Mouse (Mus musculus) forebrain, embryonic 14.5 days (tissue): Measurements from ENCODE around the gene Col18a1. TPM values are rescaled to one million over a fixed set of nuclear protein-coding genes. Genes with fewer than 3 reads are reported as not detected.
A peak's percentile ranks its signal among the peaks of the same experiment; 100 is the strongest.

Experiments
- ATAC-seq: fragments of 200-750 bp; cut with Nextera tagmentation; 2 replicates; pipeline ENCODE4 v1.8.0; 2017; ENCODE audit warnings: mild to moderate bottlenecking, moderate library complexity
- DNase-seq: peaks from one replicate; pipeline ENCODE4 v3.0.0-alpha.2; 2015; ENCODE audit warnings: low spot score
- H3K27ac ChIP-seq: fragments of 300-500 bp; sonication (generic); 2 replicates; pipeline ENCODE4 v1.5.1; 2014; ENCODE audit warnings: low read depth, mild to moderate bottlenecking, control low read depth, low read length, moderate library complexity
- H3K27me3 ChIP-seq: fragments of 300-500 bp; sonication (generic); replicated peaks from 2 replicates; pipeline ENCODE4 v1.6.1; 2014; ENCODE audit warnings: low read length, control low read depth, mixed read lengths; ENCODE audit not compliant: control insufficient read depth, insufficient read depth
- H3K36me3 ChIP-seq: fragments of 300-500 bp; sonication (generic); 2 replicates; pipeline ENCODE4 v1.6.1; 2014; ENCODE audit warnings: low read length, control low read depth; ENCODE audit not compliant: control insufficient read depth, insufficient read depth
- H3K4me1 ChIP-seq: fragments of 300-500 bp; sonication (generic); 2 replicates; pipeline ENCODE4 v1.6.1; 2014; ENCODE audit warnings: antibody characterized with exemption, low read length, control low read depth; ENCODE audit not compliant: control insufficient read depth, insufficient read depth
- H3K4me2 ChIP-seq: fragments of 300-500 bp; sonication (generic); 2 replicates; pipeline ENCODE4 v1.6.1; 2014; ENCODE audit warnings: mild to moderate bottlenecking, control low read depth, low read length
- H3K4me3 ChIP-seq: fragments of 300-500 bp; sonication (generic); 2 replicates; pipeline ENCODE4 v1.5.1; 2014; ENCODE audit warnings: low read depth, low read length, control low read depth
- H3K9ac ChIP-seq: fragments of 300-500 bp; sonication (generic); 2 replicates; pipeline ENCODE4 v1.6.1; 2014; ENCODE audit warnings: mild to moderate bottlenecking, low read length, control low read depth, moderate library complexity
- H3K9me3 ChIP-seq: fragments of 300-500 bp; sonication (generic); replicated peaks from 2 replicates; pipeline ENCODE4 v1.6.1; 2016; ENCODE audit warnings: low read length, control low read depth, mixed read lengths; ENCODE audit not compliant: control insufficient read depth
- WGBS: fragments of 180-500 bp; shearing (Covaris S2); extraction: QIAGEN DNeasy Blood & Tissue Kit; methylation state at CpG from one replicate; pipeline ENCODE4 v1.1.7; 2014; 5-methylcytosine and 5-hydroxymethylcytosine counted together
- polyA plus RNA-seq: library from polyadenylated mRNA; unstranded; fragments of >200 nt; fragmentation: Nextera tagmentation; extraction: Ambion mirVana; gene quantifications from 2 replicates; pipeline ENCODE4 v1.2.1, GENCODE M21; 2014

Gene Col18a1
- polyA plus RNA-seq, 1 experiment from 2014 or later: 21.3 TPM

DNA sequence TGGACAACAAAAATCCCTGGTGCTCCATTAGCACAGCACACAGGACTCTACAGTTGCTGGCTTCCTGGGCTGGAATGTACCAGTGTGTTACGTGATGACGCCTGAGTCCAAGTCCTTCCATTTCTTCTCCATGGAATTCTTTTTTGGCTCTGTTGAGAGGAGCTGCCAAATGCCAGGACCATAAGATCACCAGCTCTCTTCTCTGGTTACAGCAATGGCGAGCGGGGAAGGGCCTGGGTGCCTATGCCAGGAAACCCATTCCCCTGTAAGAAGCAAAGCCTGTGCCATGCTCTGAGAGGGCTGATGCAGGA is 68.5 kb downstream of the Col18a1 start:
- H3K9me3 ChIP-seq: peaks cover 5% of the 10 kb centered on the region; the same call in 1 of the 2 replicates
- no peaks in the 10 kb centered on the region for H3K4me1 ChIP-seq
- H3K4me3 ChIP-seq: no peak overlapping the region
- DNase-seq (no peak), ATAC-seq (no peak)
- H3K4me2 ChIP-seq: no peak overlapping the region
- H3K27me3 ChIP-seq: no peaks in the 10 kb centered on the region
- WGBS: 91% methylated on average over 4 of the region's 4 CpGs
- no peak overlapping the region for H3K9ac ChIP-seq
- H3K27ac ChIP-seq: no peak overlapping the region
- H3K36me3 ChIP-seq: 0 out of 2 replicates have a peak, but pooled peaks cover 5% of the 10 kb centered on the region

GRCm38 (mm10) chr10:77097006-77097889 is 69.1 kb downstream of the Col18a1 start:
- 0 out of 2 replicates have a peak, but pooled peaks cover 5% of the 10 kb centered on the region for H3K36me3 ChIP-seq
- no peak overlapping the region for H3K9ac ChIP-seq
- no peak overlapping the region for H3K27ac ChIP-seq
- ATAC-seq: no peak
- no peaks in the 10 kb centered on the region for H3K4me1 ChIP-seq
- peaks cover 11% of the 10 kb centered on the region; the same call in 1 of the 2 replicates for H3K9me3 ChIP-seq
- H3K27me3 ChIP-seq: no peaks in the 10 kb centered on the region
- WGBS: 52% methylated on average over 12 of the region's 12 CpGs
- no peak overlapping the region for H3K4me3 ChIP-seq
- no peak overlapping the region for H3K4me2 ChIP-seq
- no peak for DNase-seq

- WGBS: 94% methylated on average over 3 of the region's 3 CpGs
- peaks cover 11% of the 10 kb centered on the region; the same call in 1 of the 2 replicates for H3K9me3 ChIP-seq
- H3K4me1 ChIP-seq: no peaks in the 10 kb centered on the region
- no peak overlapping the region for H3K9ac ChIP-seq
- no peaks in the 10 kb centered on the region for H3K27me3 ChIP-seq
- no peak overlapping the region for H3K4me3 ChIP-seq
- H3K36me3 ChIP-seq: 0 out of 2 replicates have a peak, but pooled peaks cover 5% of the 10 kb centered on the region
- no peak for DNase-seq
- H3K4me2 ChIP-seq: no peak overlapping the region
- H3K27ac ChIP-seq: no peak overlapping the region
- no peak for ATAC-seq
Measured at GRCm38 (mm10) chr10:77095666-77096065, 70.7 kb downstream of the Col18a1 start.

- H3K36me3 ChIP-seq: 0 out of 2 replicates have a peak, but pooled peaks cover 5% of the 10 kb centered on the region
- no peak overlapping the region for H3K27ac ChIP-seq
- no peak overlapping the region for H3K9ac ChIP-seq
- H3K4me2 ChIP-seq: no peak overlapping the region
- H3K27me3 ChIP-seq: no peaks in the 10 kb centered on the region
- ATAC-seq (no peak), DNase-seq (no peak)
- no peaks in the 10 kb centered on the region for H3K4me1 ChIP-seq
- H3K9me3 ChIP-seq: peaks cover 11% of the 10 kb centered on the region; the same call in 1 of the 2 replicates
- no peak overlapping the region for H3K4me3 ChIP-seq
Measured at GRCm38 (mm10) chr10:77093817-77094216, 72.5 kb downstream of the Col18a1 start.

- no peak overlapping the region for H3K9ac ChIP-seq
- no peak overlapping the region for H3K27ac ChIP-seq
- 0 out of 2 replicates have a peak, but pooled peaks cover 11% of the 10 kb centered on the region for H3K36me3 ChIP-seq
- peaks cover 11% of the 10 kb centered on the region; the same call in 1 of the 2 replicates for H3K9me3 ChIP-seq
- H3K27me3 ChIP-seq: no peaks in the 10 kb centered on the region
- no peak overlapping the region for H3K4me2 ChIP-seq
- DNase-seq: no peak
- no peak for ATAC-seq
- 87% methylated on average over 4 of the region's 4 CpGs for WGBS
- no peaks in the 10 kb centered on the region for H3K4me1 ChIP-seq
- no peak overlapping the region for H3K4me3 ChIP-seq
Measured at GRCm38 (mm10) chr10:77091538-77092097, 74.7 kb downstream of the Col18a1 start.

DNA sequence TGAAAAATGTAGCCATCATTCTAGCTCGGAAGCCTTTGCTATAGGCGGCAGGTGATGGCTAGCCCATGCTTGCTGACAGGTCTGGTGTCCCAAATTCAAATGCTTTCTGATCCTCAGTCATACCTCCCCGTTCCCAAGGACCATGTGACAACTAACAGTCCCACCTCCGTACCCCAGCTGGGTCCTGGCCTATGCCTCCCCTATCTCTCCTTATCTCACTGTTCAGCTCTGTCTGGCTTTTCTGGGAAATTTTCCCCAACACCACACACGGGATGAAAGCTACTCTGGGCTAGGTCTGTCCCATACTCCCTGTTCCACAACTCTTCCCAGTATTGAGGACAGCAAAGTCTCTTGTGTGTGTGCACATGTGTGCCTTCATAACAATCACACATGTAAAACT is 76.3 kb downstream of the Col18a1 start:
- Histone ChIP-seq H3K4me2 (no peak overlapping the region), H3K27me3 (no peaks in the 10 kb centered on the region), H3K4me1 (no peaks in the 10 kb centered on the region), H3K9me3 (peaks cover 11% of the 10 kb centered on the region; the same call in 1 of the 2 replicates), H3K27ac (no peak overlapping the region), H3K36me3 (0 out of 2 replicates have a peak, but pooled peaks cover 6% of the 10 kb centered on the region), H3K4me3 (no peak overlapping the region), H3K9ac (no peak overlapping the region)
- DNase-seq (no peak), ATAC-seq (no peak)
- 85% methylated on average over 5 of the region's 5 CpGs for WGBS

GRCm38 (mm10) chr10:77089336-77089735 is 77.0 kb downstream of the Col18a1 start:
- WGBS: 62% methylated on average over 8 of the region's 8 CpGs
- DNase-seq (peak; percentile 23), ATAC-seq (no peak)
- no peak overlapping the region for H3K27ac ChIP-seq
- H3K9ac ChIP-seq: no peak overlapping the region
- H3K4me3 ChIP-seq: no peak overlapping the region
- H3K9me3 ChIP-seq: peaks cover 11% of the 10 kb centered on the region; the same call in 1 of the 2 replicates
- 0 out of 2 replicates have a peak, but pooled peaks cover 6% of the 10 kb centered on the region for H3K36me3 ChIP-seq
- no peak overlapping the region for H3K4me2 ChIP-seq
- no peaks in the 10 kb centered on the region for H3K27me3 ChIP-seq
- H3K4me1 ChIP-seq: no peaks in the 10 kb centered on the region

GRCm38 (mm10) chr10:77084568-77084967 is 81.8 kb downstream of the Col18a1 start:
- WGBS: 88% methylated on average over 1 of the region's 1 CpGs

DNA sequence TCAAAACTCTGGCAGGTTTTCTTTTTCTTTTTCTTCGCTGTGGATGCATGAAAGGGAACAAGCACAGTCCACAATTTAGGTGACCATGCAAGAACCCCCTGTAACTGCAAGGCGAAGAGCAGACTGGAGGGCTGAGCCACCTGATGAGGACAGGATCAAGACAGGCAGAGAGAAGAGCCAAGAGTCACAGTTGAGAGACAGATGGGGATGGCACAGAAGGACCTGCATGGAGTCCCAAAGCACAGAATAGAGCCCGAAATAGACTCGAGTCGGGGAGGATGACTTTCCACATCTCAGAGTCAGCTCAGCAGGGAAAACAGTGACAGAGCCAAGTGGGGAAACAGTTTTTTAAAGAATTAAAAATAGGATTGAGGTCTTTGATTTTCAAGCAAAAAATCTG is 83.4 kb downstream of the Col18a1 start:
- WGBS: 74% methylated on average over 5 of the region's 5 CpGs
- H3K9ac ChIP-seq: no peak overlapping the region
- H3K27me3 ChIP-seq: no peaks in the 10 kb centered on the region
- H3K9me3 ChIP-seq: no peaks in the 10 kb centered on the region
- ATAC-seq: no peak
- no peak overlapping the region for H3K27ac ChIP-seq
- no peak for DNase-seq
- H3K4me2 ChIP-seq: no peak overlapping the region
- H3K4me3 ChIP-seq: no peak overlapping the region
- H3K4me1 ChIP-seq: no peaks in the 10 kb centered on the region
- peaks cover 11% of the 10 kb centered on the region; the same call in 1 of the 2 replicates for H3K36me3 ChIP-seq

More at GRCm38 (mm10) chr10:77084568-77084967, 81.8 kb downstream of the Col18a1 start:
- H3K36me3 ChIP-seq: 0 out of 2 replicates have a peak, but pooled peaks cover 6% of the 10 kb centered on the region
- H3K9ac ChIP-seq: no peak overlapping the region
- DNase-seq (no peak), ATAC-seq (no peak)
- H3K27me3 ChIP-seq: no peaks in the 10 kb centered on the region
- no peaks in the 10 kb centered on the region for H3K9me3 ChIP-seq
- no peak overlapping the region for H3K4me2 ChIP-seq
- H3K27ac ChIP-seq: no peak overlapping the region
- no peaks in the 10 kb centered on the region for H3K4me1 ChIP-seq
- H3K4me3 ChIP-seq: no peak overlapping the region
